Mouse (Mus musculus) cortical plate, adult 2 months (tissue): Measurements from ENCODE around the gene Cd164l2.

Experiments
- CTCF ChIP-seq: fragments of 200-500 bp; IDR thresholded peaks from 2 replicates; pipeline ENCODE4 v1.5.1; 2011; ENCODE audit warnings: mild to moderate bottlenecking, control low read depth, low read length; ENCODE audit not compliant: insufficient read depth; ENCODE audit errors: extremely low read depth
- POLR2A ChIP-seq: fragments of 200-500 bp; IDR thresholded peaks from 2 replicates; pipeline ENCODE4 v1.6.1; 2011; ENCODE audit warnings: mild to moderate bottlenecking, low read length, control low read depth; ENCODE audit not compliant: insufficient read depth; ENCODE audit errors: extremely low read depth

- TF ChIP-seq CTCF (no peak), POLR2A (no peak)
These were observed 17.4 kb upstream of the Cd164l2 start for GRCm38 (mm10) chr4:133194482-133194881.
